Mouse (Mus musculus): ENCODE measurements around the gene 2010111I01Rik.

- TF ChIP-seq ZC3H11A (IDR thresholded peaks at IDR 0.05; ENCODE audit: borderline replicate concordance, low read depth, low read length) (no peak), MAFK (IDR thresholded peaks at IDR 0.05; ENCODE audit: insufficient read depth, low read depth, low read length) (no peak), ZNF384 (IDR thresholded peaks at IDR 0.05; ENCODE audit: low read depth, low read length) (no peak), HCFC1 (IDR thresholded peaks at IDR 0.05; ENCODE audit: borderline replicate concordance, insufficient read depth, low read length) (no peak), CHD2 (IDR thresholded peaks at IDR 0.05; ENCODE audit: low read depth, low read length) (no peak)
These were observed 315.7 kb downstream of the 2010111I01Rik start for GRCm38 (mm10) chr13:63280344-63280743.
